In the genomic region with DNA sequence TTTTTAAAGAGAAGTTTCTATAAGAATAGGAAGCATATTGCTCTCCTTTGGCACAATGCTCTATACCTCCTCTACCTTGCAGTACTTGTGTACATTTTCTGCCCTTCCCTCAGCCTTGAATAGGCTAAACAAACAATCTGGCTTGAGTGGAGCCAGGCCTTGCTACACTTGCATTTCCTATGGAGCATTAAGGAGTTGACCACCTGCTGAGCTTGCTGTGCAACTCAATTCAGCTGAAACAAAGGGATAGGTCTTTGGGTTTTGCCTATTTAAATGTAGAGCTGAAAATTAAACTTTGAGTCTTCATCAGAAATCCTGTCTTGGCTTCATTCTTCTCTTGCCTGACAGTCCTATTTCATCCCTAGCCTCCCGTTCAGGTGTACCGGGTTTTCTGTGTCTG, we compare ENCODE assay signal across 18 mouse cellular contexts.
"Had no signal": no experiment of that assay in that cellular context is flagged by ENCODE, and none has a peak within 500 bp of the region (broad histone marks: within the 10 kb centered on the region; RNA-seq: fewer than 3 reads in every experiment).

No protein-coding gene starts in this region.

- H3K9ac ChIP-seq: limb, embryonic 13.5 days; liver, embryonic 12.5 days; liver, embryonic 15.5 days; midbrain, embryonic 13.5 days had no signal

- H3K27me3 ChIP-seq: limb, embryonic 13.5 days; liver, embryonic 12.5 days; liver, embryonic 15.5 days; megakaryocyte, embryonic 14.5 days; midbrain, embryonic 13.5 days had no signal

- H3K9me3 ChIP-seq: limb, embryonic 10.5 days; limb, embryonic 13.5 days; liver, embryonic 12.5 days; liver, embryonic 15.5 days; midbrain, embryonic 10.5 days; midbrain, embryonic 13.5 days had no signal

- H3K4me3 ChIP-seq: limb, embryonic 10.5 days; limb, embryonic 13.5 days; liver, embryonic 12.5 days; liver, embryonic 15.5 days; megakaryocyte, embryonic 14.5 days; midbrain, embryonic 10.5 days; midbrain, embryonic 13.5 days; myocyte had no signal

- H3K4me2 ChIP-seq: limb, embryonic 13.5 days; liver, embryonic 12.5 days; liver, embryonic 15.5 days; midbrain, embryonic 13.5 days had no signal

- H3K36me3 ChIP-seq: limb, embryonic 10.5 days; limb, embryonic 13.5 days; liver, embryonic 12.5 days; liver, embryonic 15.5 days; midbrain, embryonic 10.5 days; midbrain, embryonic 13.5 days had no signal

- H3K4me1 ChIP-seq: liver, embryonic 12.5 days; liver, embryonic 15.5 days; megakaryocyte, embryonic 14.5 days had no signal

- DNase-seq: kidney, adult 18-20 months; kidney, adult 9 months; kidney, postnatal 14 days; kidney, postnatal 4 days; liver; lung, adult 18-20 months; lung, postnatal 36 days; thymus, postnatal 36 days had no signal

- ATAC-seq: intestine, embryonic 16.5 days; liver, embryonic 12.5 days; midbrain, embryonic 13.5 days; midbrain, embryonic 16.5 days had no signal

- H3K27ac ChIP-seq: limb, embryonic 10.5 days; limb, embryonic 13.5 days; liver, embryonic 12.5 days; liver, embryonic 15.5 days; midbrain, embryonic 10.5 days; midbrain, embryonic 13.5 days had no signal
